Mouse (Mus musculus) left cerebral cortex, postnatal 10 days (tissue): Measurements from ENCODE around the gene Inca1. TPM values are rescaled to one million over a fixed set of nuclear protein-coding genes. Genes with fewer than 3 reads are reported as not detected.

Experiments used
- DNase-seq, 2 experiments: peaks; one replicate each; pipeline ENCODE4 v3.0.0; 2021 to 2022; ENCODE audit warnings: low spot score in 2 of 2, mixed read lengths in 1 of 2; ENCODE audit errors: extremely low spot score in 1 of 2
- intact Hi-C: fragments of 180-260 bp; cut with DNase I; formaldehyde crosslinking; loops from one replicate; pipeline ENCODE4 v1.15.1; 2025
- total RNA-seq, 2 experiments: library from RNA; stranded (reverse); gene quantifications; 2 replicates each; pipeline ENCODE4 v1.2.3; 2021

Gene Inca1
- total RNA-seq, 2 experiments from 2014 or later, result 1.2 to 2.0 TPM

DNA sequence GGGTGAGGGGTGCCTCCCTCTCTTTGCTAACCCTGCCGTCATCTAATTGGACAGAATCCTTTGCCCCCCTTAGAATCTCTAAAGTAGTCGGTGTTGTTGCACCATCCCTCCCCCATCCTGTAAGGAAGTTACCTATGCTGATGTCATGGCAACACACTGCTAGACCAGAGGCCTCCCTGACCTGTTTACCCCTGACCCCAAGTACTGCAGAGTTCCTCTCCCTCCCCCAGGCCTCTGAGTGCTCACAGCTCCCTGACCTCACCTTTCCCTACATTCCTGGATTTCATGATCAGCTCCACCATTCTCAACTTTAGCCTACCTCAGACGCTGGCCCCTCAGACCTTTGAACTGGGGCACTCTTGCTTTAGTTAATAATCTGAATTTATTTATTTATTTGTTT lies 6.2 kb upstream of the Inca1 start:
- intact Hi-C loops, result no loop called here
- no peak for DNase-seq

DNA sequence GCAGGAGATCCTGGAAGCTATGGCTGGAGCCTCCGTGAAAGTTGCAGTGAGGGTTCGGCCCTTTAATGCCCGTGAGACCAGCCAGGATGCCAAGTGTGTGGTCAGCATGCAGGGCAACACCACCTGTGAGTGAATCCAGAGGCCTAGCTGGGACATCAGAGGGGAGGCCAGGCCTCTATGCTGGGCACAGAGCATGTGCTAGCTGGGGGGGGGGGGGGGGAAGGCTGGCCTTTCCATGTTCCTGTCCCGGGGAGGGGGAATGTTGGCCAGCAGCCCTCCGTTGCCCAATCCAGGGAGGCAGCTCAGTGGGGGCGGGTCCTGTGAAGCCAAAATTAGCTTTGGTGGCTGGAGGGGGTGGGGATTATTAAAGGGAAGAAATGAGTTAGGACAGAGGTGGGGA lies 2.8 kb upstream of the Inca1 start:
- DNase-seq, result peak in 1 of 2 experiments; percentile 49
- intact Hi-C loops, result no loop called here

DNA sequence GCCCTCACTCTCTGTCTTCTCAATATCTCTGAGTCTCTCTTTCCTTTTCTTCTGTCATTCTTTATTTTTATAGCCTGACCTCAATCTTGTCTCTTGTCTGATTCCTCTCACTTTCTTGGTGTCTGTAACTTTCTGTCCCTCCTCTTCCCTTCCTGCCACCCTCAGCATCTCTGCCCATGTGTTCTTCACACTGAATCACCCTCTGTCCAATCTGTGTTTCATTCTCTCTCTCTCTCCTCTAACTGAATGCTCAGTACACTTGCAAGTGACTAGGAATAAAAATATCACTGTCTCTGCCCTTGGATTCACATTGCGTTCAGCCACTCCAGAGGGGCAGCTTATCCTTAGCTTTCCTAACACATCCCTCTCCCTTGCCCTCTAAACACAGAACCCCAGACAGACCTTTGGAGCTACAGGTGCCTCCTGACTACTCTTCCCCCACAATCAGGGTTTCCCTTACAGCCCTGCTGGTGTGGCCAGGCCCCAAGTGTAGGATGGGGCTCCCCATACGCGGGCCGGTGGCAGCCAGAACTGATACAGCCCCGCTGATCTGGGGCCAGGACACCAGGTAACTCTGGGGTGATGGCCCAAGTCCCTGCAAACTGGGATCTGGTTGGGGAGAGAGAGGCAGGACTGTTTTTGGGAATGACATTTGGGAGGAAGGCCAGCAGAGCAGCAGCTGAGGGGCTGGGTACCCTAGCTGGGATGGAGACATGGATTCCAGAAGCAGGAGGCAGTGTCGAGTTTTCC lies 2.2 kb upstream of the Inca1 start:
- DNase-seq, result no peak
- intact Hi-C loops, result loop anchor here (2.0 kb wide), 1 partner anchor 53 kb away; no protein-coding TSS in a partner anchor

DNA sequence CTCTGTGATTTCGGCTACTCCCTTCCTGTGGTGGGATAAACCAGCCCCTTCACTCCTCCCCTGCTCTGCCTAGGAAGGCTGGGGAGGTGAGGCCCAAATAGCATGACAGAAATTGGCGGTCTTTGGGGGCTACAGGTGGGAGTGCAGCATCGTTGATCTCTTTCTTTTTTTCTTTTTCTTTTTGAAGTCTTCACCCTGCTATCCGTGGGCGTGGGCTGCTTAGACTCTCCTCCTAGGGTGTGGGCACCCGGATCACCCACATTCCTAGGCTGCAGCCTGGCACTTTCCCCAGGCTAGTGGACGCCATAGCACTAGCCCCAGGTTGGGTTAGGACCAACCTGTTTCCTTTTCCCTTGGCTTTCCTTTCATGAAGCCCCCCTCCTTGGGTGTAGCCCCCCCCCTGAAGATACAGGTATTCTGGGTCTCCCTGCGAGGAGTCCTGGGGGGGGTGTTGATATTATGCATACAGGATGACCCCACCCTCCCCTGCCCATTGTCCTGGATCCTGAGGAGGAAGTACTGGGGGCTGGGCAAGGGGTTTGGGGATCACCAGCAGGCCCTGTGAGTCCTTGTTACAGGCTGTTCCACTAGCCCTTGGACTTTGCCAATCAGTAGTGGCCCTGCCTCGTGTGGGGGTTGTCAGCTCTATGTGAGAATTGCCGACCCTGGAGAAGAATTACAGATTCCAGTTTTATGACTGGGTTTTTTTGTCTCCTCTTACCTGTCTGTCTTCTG lies 1.4 kb upstream of the Inca1 start:
- intact Hi-C loops, result loop anchor here (2.0 kb wide), 1 partner anchor 53 kb away; no protein-coding TSS in a partner anchor
- peak in 1 of 2 experiments; percentile 50 for DNase-seq

DNA sequence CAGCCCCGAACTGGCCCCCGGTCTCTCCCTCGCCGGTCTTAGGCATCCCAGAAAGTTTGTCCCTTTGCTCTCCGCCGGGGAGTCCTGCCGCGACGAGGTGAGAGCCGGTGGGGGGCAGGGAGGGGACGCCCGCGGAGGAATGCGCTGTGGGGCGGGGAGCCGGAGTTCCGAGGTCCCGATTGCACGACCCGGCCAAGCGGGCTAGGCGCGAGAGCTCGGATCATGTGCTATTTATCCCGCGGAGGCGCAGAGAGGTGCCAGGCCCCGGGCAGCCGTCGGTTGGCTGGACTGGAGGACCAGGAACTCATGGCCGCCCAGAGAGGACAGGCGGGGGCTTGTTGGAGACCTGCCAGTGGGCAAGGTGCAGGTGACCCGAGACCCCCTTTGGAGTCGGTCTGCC lies 658 bp upstream of the Inca1 start:
- DNase-seq, result peak; percentile 52 to 82
- intact Hi-C loops, result loop anchor here (2.0 kb wide), 1 partner anchor 54 kb away; no protein-coding TSS in a partner anchor

DNA sequence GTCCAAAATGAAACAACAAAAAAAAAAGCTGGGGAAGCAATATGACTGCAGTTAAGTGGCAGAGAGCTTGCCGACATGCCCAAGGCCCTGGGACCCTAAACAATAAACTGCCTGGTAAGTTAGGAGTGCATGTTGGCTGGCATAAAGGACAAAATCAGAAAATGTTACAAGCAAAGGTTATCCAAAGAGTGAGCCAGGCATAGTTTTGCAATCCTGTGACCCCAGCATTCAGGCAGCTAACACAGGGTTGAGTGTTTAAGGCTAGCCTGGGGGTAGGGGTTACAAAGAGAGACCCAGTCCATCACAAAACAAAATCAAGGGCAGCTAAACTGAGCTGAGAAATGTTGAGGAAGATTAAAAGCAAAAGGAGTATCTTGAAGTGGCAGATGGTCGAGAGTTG lies 904 bp downstream of the Inca1 start:
- intact Hi-C loops, result no loop called here
- no peak for DNase-seq

DNA sequence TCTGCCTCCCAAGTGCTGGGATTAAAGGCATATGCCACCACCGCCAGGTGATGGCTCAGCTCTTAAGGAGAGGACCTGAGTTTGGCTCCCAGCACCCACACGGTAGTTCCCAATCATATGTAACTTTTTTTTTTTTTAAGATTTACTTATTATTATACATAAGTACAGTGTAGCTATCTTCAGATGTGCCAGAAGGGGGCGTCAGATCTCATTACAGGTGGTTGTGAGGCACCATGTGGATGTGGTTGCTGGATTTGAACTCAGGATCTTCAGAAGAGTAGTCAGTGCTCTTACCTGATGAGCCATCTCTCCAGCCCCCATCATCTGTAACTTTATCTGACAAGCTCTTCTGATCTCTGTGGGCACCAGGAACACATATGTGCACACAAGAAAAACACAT lies 2.6 kb downstream of the Inca1 start:
- intact Hi-C loops, result no loop called here

DNA sequence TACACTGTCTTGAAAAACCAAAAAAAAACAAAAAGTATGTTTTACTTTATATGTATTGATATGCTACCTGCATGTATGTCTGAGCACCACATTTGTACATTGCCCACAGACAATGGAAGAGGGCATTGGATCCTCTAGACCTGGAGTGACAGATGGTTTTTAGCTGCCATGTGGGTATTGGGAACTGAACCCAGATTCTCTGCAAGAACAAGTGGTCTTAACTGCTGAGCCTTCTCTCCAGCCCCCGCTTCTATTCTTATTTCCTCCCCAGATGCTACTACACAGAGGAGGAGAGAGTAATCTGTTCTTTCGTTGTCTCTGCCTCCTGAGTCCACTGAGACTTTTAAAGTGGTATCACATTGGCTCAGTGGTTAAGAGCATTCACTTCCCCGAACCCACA lies 6.5 kb downstream of the Inca1 start:
- intact Hi-C loops, result no loop called here
- no peak for DNase-seq

More for the DNA sequence above, 2.6 kb downstream of the Inca1 start:
- no peak for DNase-seq

DNA sequence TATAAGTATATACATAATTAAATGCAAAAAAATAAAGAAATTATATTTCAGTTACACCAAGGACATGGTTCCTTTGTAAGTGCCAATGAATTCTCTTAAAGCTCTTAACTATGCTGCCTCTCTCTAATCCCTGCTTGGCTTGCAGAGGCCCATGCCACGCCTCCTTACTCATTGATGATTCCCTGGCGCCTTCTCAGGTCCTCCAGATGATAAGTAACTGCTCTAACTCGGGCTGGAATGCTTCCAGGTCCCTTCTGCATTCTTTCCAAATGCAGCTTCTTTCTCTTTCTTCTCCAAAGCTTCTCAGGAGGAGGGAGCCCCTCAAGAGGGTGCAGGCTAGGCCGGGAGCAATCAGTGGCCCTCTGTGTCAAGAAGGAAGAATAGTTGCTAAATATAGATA lies 10.4 kb downstream of the Inca1 start:
- intact Hi-C loops, result loop anchor here (5.0 kb wide), 1 partner anchor 63 kb away; no protein-coding TSS in a partner anchor
- DNase-seq, result no peak

DNA sequence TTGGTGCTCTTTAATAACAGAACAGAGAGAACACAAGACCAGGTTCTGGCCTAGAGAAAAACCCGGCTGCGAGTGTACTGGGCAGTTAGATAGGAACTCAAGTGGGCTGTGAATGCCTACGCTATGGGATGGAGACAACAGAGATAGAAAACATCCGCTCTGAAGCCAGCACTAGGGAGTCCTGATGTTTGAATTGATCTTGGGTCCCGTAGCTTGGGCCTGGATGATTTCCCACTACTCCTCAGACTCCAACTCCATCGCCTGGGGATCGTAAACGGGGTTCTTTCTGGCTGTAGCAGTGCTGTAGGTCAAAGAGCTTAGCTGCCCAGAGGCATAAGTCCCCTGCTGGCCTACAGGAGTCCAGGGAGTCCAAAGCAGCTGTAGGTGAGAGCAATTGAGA lies 11.6 kb downstream of the Inca1 start:
- intact Hi-C loops, result loop anchor here (5.0 kb wide), 1 partner anchor 64 kb away; no protein-coding TSS in a partner anchor
- no peak for DNase-seq

DNA sequence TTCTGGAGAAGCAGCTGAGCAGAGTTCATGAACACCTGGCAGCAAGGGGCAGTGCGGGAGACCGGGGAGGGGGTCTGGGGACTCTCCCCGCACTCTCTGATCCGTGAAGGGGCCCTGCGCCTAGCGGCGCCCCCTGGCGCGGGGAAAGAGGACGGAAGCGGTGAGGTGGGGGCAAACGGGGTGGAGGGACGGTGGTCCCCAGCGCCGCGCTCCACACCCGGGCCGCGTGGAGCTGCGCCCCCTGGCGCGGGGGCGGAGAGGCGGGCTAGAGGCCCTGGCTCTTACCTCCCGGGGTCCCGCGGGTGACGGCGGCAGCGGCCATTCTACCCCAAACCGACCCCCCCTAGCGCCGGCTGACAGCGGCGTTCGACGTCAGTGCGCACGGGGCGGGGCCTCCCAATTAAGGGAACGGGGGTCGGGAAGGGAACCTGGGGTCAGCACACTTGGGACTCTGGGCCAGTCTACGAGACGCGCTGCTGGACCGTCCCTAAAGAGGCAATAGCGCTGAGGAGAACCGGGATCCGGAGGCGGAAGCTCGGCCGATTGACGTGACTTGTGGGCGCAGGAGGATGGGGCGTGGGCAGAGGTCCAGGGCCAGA lies 12.3 kb downstream of the Inca1 start, which contains the start of gene Camta2:
Gene Camta2, minus strand, starts transcription at position 505 of the 599 bp plus-strand sequence.
- intact Hi-C loops, result loop anchor here (5.0 kb wide), 1 partner anchor 65 kb away; no protein-coding TSS in a partner anchor
- peak; percentile 78 to 95 for DNase-seq

DNA sequence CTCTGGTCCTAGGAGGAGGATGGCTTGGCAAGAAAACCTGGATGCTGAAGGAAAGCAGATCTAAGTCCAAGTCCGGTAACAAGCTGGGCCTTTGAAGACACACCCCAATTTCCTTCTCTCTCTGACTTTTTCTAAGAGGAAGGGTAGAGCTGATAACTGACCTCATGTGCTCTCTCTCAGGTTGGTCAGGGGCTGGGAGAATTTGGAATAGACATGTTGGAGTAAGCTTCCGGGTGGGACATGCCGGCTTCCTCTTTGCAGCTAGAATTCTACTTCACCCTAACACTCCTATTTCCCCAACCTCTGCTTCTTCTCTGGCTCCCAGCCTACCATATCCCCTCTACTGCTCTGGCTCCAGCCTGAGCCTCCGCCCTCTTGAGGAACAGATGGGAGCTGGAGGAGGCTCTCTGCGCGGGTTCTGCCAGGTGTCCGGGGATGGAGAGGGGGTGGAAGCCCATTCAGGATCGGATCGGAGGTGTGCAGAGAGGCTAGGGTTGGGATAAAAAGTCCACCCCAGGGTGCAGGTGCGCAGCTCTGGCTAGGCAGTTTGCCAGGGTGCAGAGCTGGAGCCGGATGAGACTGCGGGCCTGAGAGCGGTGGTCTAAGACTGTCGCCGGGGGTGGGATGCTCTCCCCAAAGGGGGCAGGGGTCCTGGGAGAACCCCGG lies 12.9 kb downstream of the Inca1 start:
- intact Hi-C loops, result loop anchor here (5.0 kb wide), 1 partner anchor 65 kb away; no protein-coding TSS in a partner anchor
- peak in 1 of 2 experiments; percentile 67 for DNase-seq

DNA sequence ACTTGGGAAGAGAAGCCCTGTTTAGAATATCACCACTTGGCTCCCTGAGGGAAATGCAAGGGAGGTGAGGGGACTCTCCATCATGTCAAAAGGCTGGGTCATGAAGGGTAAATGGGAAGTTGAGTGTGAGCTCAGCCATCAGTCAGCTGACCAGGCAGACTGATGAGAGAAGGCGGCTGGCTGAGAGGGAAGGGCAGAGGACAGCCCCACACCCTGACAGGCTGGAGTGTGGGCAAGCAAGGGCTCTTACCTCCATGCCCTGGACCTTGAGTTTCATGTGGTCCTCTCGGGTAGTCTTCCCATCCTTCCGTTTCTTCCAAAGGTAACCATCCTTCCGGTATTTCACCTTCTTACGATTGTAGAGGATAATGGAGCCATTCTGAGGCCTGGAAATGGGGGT lies 16.3 kb downstream of the Inca1 start:
- intact Hi-C loops, result no loop called here
- no peak for DNase-seq

DNA sequence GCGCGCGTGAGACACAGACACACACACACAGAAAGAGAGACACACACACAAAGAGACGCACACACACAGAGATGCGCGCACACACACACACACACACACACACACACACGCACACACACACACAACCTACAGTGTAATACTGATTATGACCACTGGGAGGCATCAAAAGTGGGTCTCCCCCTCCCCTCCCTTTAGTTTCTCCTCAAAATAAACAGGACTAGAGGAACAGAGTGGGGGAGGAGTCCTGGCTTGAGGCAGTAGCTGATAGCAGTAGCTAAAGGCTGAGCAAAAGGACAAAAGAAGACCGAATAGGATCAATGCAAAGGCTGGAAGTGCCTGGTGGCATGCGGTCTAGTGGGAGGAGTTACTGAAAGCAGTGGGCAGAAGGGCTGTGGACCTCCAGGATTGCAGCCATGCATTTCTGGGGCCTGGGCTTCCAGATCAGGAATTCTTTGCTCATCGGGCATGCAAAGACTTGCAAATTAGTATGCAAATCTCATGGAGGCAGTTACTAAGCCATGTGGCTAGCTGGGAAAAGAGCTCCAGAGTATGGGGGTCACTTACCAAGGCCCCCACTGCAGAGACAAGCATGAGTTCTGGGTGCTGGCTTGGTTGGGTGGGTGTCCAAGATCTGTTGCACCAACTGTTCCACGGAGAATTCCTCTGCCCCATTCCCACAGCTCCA lies 17.9 kb downstream of the Inca1 start:
- intact Hi-C loops, result no loop called here
- DNase-seq, result peak; percentile 53 to 68

DNA sequence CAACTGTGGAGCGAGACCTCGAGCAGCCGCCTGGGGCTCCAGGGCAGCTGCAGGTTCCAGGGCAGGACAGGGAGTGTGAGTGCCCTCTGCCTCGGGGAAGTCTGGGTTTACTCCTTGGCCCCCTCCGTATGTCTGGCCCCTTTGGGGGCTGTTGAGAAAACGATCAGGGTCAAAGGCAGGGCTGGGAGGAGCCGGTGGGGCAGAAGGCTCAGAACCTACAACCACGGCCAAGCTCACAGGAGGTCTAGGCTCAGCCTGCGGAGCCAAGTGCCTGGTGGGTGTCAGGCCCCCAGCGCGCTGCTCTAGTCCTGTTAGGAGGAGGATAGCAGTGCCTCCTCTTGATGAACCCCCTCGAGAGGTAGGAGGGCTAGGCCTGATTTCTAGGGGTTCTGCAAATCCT lies 18.8 kb downstream of the Inca1 start:
- no peak for DNase-seq
- intact Hi-C loops, result no loop called here

DNA sequence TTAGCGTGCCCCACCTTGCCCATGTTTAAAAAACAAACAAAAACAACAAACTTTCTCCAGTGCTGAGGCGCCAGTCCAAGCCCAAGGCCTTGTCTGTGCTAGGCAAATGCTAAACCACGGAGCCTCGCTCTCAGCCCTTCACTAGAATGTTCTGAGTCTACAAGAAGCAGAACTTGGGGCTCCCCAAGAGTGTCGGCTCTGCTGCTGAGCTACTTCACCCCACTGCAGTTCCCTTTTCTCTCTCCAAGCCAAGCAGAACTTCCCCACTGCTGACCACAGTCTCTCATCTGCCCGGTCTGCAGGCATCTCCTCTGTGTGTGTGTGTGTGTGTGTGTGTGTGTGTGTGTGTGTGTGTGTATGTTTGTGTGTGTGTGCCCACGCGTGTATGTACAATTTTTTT lies 20.1 kb downstream of the Inca1 start:
- peak in 1 of 2 experiments; percentile 29 for DNase-seq
- intact Hi-C loops, result no loop called here

DNA sequence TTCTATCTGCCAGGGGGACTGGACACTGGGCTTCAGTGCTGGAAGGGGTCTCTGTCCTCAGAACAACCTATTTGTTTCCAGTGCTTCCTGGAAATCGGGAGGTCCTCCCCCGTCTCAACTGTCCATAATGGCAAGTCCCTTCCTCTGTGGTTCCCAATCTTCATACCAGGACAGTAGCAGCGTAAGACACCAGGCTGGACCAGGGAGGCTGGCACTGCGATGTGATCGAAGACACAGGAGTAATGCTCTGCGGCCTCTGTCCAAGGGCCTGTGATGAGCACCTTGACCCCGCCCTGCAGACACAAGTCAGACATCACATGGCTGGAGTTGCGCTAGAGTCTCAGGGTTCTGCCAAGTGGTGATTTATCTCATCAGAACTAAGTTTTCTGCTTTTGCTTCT lies 20.6 kb downstream of the Inca1 start:
- intact Hi-C loops, result no loop called here
- no peak for DNase-seq

DNA sequence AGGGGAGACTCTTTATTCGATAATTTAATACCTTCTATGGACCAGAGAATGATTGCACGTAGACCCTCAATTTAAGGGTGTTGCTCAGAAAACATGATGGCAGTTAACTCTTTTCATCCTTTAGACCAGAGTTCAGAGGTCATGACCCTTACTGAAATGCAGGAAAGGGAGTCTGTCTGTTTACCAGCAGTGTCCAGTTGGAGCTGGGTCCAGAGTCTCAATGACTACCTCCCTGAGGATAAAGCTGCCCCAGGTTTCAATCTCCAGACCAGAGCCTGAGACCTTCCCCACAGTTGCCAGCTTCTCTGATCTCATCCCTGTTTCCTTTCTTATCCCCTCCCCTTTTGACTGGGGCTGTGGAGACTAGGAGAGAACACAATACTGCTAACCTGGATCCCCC lies 21.4 kb downstream of the Inca1 start:
- intact Hi-C loops, result no loop called here
- peak in 1 of 2 experiments; percentile 10 for DNase-seq
